Mouse (Mus musculus) megakaryocyte-erythroid progenitor cell, adult 5 weeks (primary cell): Measurements from ENCODE around the gene Pkd1. TPM values are rescaled to one million over a fixed set of nuclear protein-coding genes. Genes with fewer than 3 reads are reported as not detected.

Experiments
- polyA plus RNA-seq: library from polyadenylated mRNA; stranded (reverse); fragments of >175 nt; gene quantifications from 2 replicates; pipeline ENCODE4 v1.2.3, GENCODE M21; 2012

Gene Pkd1
- polyA plus RNA-seq: 8.2 and 11.0 TPM in 2 replicates

DNA sequence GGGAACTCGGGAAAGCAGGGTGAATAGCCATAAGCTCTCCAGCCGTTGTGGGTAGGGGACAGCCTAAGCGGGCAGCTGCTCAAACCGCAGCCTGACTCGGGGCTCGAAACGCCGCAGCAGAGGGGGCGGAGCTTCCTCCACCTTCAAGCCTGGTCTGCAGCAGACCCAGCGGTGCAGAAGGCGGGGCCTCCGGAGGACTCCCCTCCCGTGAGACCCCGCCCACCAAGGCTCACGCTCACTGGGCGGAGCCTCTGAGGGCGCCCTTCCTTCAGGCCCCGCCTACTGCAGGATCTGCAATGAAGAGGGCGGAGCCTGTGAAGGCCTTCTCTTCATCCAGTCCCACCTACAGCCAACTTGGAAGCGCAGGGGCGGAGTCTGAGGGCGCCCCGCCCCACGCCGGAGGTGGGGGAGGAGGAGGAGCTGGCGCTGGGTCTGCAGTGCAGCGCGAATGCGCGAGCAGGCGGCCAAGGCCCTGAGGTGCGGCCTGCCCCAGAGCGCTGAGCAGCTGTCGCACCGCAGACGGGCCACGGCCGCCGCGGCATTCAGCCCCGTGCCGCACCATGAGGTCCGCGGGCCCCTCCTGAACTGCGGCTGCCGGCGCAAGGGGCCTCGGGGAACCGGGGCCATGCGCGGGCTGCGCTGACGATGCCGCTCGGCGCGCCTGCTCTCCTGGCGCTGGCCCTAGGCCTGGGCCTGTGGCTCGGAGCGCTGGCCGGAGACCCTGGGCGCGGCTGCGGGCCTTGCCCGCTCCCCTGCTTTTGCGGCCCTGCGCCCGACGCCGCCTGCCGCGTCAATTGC, at the start of gene Pkd1:
Gene Pkd1, plus strand, starts transcription at position 217 of the 798 bp plus-strand sequence.

DNA sequence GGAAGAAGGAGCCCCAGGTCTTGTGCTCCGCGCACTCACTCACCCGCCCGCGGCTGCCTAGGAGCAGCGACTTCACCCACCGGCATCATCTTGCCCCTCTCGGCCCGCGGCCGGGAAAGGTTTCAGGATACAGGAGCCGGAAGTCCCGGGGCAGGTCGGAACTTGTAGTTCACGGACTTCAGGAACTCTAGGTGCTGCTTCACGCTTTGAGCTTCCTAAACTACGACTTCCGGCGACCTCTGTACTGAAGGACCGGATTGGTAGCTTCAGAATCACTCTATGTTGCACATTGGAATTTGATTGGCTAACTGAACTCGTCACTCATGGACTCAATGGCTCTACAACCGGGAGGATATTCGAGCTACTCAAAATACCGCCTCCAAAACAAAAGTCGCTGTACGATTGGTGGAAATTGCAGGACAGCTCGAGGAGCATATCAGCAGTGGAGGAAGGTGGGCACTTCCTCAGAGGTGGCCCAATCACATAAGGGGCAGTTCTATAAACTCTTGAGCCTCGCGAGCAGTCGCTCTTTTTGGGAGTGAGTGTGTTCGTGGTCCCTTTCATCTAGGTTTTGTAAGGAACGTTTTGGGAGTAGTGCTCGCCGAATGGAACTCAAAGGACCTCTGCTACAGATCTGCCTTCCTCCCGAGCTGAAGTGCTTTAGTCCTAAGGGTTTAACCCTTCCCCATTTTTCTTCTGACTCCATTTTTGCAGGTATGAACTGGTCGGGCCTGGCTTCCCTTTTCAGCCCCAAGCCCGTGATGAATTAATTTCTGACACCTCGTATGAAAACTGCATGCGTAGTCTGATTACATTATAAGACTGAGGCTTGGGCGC, 21.7 kb upstream of the Pkd1 start, which contains the start of gene Traf7:
Gene Traf7, minus strand, starts transcription at position 216 of the 837 bp plus-strand sequence.

DNA sequence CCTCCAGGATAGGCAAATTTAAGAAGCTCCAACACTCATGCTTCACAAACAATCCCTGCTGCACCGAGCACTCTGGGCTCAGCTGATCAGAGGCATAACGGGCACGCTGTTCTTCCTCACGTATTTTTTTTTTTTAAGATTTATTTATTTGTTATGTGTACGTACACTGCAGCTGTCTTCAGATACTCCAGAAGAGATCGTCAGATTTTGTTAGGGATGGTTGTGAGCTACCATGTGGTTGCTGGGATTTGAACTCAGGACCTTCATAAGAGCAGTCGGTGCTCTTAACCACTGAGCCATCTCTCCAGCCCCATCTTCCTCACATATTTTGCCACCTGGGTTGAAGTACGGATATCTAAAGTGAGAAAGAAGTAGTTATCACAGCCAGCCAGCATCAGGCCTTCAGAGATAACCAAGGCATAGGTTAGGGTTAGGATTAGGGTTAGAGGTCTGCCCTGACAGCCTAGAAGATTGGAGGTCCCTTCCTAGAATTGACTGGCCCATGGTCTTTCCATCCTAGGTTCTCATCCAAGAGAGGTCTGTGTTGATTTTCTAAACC, 15.4 kb upstream of the Pkd1 start, which contains the start of gene Rab26:
Gene Rab26, minus strand, starts transcription at position 51 of the 559 bp plus-strand sequence.

DNA sequence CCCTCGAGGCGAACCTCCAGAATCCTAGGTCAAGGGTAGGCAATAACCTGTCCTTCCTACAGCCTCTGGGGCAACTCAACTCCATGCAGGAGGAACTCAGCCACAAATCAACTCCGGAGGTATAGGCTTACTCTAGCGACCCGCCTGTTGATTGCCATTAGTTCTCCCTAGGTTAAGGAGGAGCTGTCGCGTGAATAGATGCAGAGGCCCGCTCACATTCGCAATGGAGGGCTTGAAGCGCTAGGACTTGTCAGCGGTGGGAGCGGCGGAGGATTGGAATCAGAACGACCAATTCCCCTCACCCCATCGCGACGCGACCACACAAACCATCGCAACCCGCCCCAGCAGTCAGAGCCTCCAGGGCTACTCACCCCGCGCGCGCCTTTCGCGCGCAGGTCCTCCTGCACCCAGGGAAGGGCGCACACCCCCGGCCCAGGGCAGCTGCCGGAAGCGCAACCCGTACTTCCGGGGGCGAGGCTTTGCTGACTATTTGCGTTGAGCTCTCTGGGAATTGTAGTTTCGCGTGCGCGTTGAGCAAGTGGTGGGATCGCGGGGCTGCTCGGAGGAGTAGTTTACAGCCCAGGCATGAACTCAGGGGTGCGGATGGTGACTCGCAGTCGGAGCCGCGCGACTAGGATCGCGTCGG, 82.7 kb downstream of the Pkd1 start, which contains the start of the genes Tsc2 and Nthl1:
Gene Tsc2, minus strand, starts transcription at position 464 of the 646 bp plus-strand sequence.
Gene Nthl1, plus strand, starts transcription at position 514 of the 646 bp plus-strand sequence.

Other genes with a start within 250 kb of the Pkd1 start
- not detected in 2 replicates for gene Abca17, start 198.8 kb upstream of the Pkd1 start, polyA plus RNA-seq
- 17.2 and 20.4 TPM in 2 replicates for gene Abca3, start 197.9 kb upstream of the Pkd1 start, polyA plus RNA-seq
- gene Rnps1, start 135.3 kb upstream of the Pkd1 start, polyA plus RNA-seq: 380 and 417 TPM in 2 replicates
- 60.8 and 65.3 TPM in 2 replicates for gene Eci1, start 123.2 kb upstream of the Pkd1 start, polyA plus RNA-seq
- gene Dnase1l2, start 106.7 kb upstream of the Pkd1 start, polyA plus RNA-seq: 0.14 and 0.30 TPM in 2 replicates
- 22.1 and 25.5 TPM in 2 replicates for gene E4f1, start 79.5 kb upstream of the Pkd1 start, polyA plus RNA-seq
- gene Pgp, start 79.4 kb upstream of the Pkd1 start, polyA plus RNA-seq: 40.9 and 49.4 TPM in 2 replicates
- 0.47 TPM in 1 of 2 replicates, not detected in the other for gene Bricd5, start 76.0 kb upstream of the Pkd1 start, polyA plus RNA-seq
- gene Mlst8, start 70.8 kb upstream of the Pkd1 start, polyA plus RNA-seq: 11.5 and 13.6 TPM in 2 replicates
- gene Caskin1, start 61.2 kb upstream of the Pkd1 start, polyA plus RNA-seq: 0.09 TPM in 2 replicates
- gene Traf7, start 21.9 kb upstream of the Pkd1 start, polyA plus RNA-seq: 245 and 258 TPM in 2 replicates
- gene Rab26, start 15.6 kb upstream of the Pkd1 start, polyA plus RNA-seq: 0.11 and 0.31 TPM in 2 replicates
- 54.9 and 75.1 TPM in 2 replicates for gene Tsc2, start 82.8 kb downstream of the Pkd1 start, polyA plus RNA-seq
- 13.1 and 14.7 TPM in 2 replicates for gene Nthl1, start 82.8 kb downstream of the Pkd1 start, polyA plus RNA-seq
- 6.3 and 8.8 TPM in 2 replicates for gene Slc9a3r2, start 100.5 kb downstream of the Pkd1 start, polyA plus RNA-seq
- gene Npw, start 108.6 kb downstream of the Pkd1 start, polyA plus RNA-seq: 1.1 and 1.8 TPM in 2 replicates
- 115 and 133 TPM in 2 replicates for gene Zfp598, start 119.9 kb downstream of the Pkd1 start, polyA plus RNA-seq
- gene Syngr3, start 140.1 kb downstream of the Pkd1 start, polyA plus RNA-seq: 0.09 and 0.17 TPM in 2 replicates
- gene Gfer, start 146.3 kb downstream of the Pkd1 start, polyA plus RNA-seq: 83.1 and 98.4 TPM in 2 replicates
- gene Noxo1, start 146.4 kb downstream of the Pkd1 start, polyA plus RNA-seq: 1.4 and 1.9 TPM in 2 replicates
- gene Tbl3, start 157.8 kb downstream of the Pkd1 start, polyA plus RNA-seq: 27.5 and 29.5 TPM in 2 replicates
- 0.10 and 0.29 TPM in 2 replicates for gene Rnf151, start 168.2 kb downstream of the Pkd1 start, polyA plus RNA-seq
- 3,004 and 3,175 TPM in 2 replicates for gene Rps2, start 168.3 kb downstream of the Pkd1 start, polyA plus RNA-seq
- 406 and 479 TPM in 2 replicates for gene Ndufb10, start 174.6 kb downstream of the Pkd1 start, polyA plus RNA-seq
- 0.62 and 0.84 TPM in 2 replicates for gene Rpl3l, start 178.0 kb downstream of the Pkd1 start, polyA plus RNA-seq
- 41.5 and 68.8 TPM in 2 replicates for gene Msrb1, start 186.8 kb downstream of the Pkd1 start, polyA plus RNA-seq
- 0.26 and 0.34 TPM in 2 replicates for gene Hs3st6, start 203.2 kb downstream of the Pkd1 start, polyA plus RNA-seq